Mouse (Mus musculus): ENCODE measurements around the gene Vsig10. TPM values are rescaled to one million over a fixed set of nuclear protein-coding genes. Genes with fewer than 3 reads are reported as not detected.
A peak's percentile ranks its signal among the peaks of the same experiment; 100 is the strongest.

Vsig10 gene
- polyA plus RNA-seq, 1 experiment from 2014 or later: 4.7 TPM

GRCm38 (mm10) chr5:117305754-117306153, 13.1 kb upstream of the Vsig10 start:
- Histone ChIP-seq H3K27ac (replicated peaks) (no peak overlapping the region), H3K27me3 (no peaks in the 10 kb centered on the region), H3K36me3 (no peaks in the 10 kb centered on the region), H3K4me3 (no peak overlapping the region), H3K4me1 (peaks cover 3% of the 10 kb centered on the region; the same call in 1 of the 2 replicates), H3K9me3 (no peaks in the 10 kb centered on the region), H3K4me2 (replicated peaks) (no peak overlapping the region), H3K9ac (replicated peaks) (no peak overlapping the region)
- ATAC-seq (ENCODE audit: low FRiP score, low read depth): no peak
- 95% methylated on average over 5 of the region's 5 CpGs for WGBS

GRCm38 (mm10) chr5:117306826-117307225, 12.1 kb upstream of the Vsig10 start:
- H3K36me3 ChIP-seq: no peaks in the 10 kb centered on the region
- no peak overlapping the region for H3K27ac ChIP-seq (replicated peaks)
- peaks cover 3% of the 10 kb centered on the region; the same call in 1 of the 2 replicates for H3K4me1 ChIP-seq
- H3K9ac ChIP-seq (replicated peaks): no peak overlapping the region
- no peaks in the 10 kb centered on the region for H3K9me3 ChIP-seq
- no peaks in the 10 kb centered on the region for H3K27me3 ChIP-seq
- ATAC-seq (ENCODE audit: low FRiP score, low read depth): no peak
- no peak overlapping the region for H3K4me2 ChIP-seq (replicated peaks)
- no peak overlapping the region for H3K4me3 ChIP-seq
- 95% methylated on average over 2 of the region's 2 CpGs for WGBS

- ATAC-seq (ENCODE audit: low FRiP score, low read depth): no peak
- Histone ChIP-seq H3K27ac (replicated peaks) (no peak overlapping the region), H3K9ac (replicated peaks) (no peak overlapping the region), H3K4me1 (peaks cover 3% of the 10 kb centered on the region; the same call in 1 of the 2 replicates), H3K4me3 (no peak overlapping the region), H3K36me3 (no peaks in the 10 kb centered on the region), H3K4me2 (replicated peaks) (no peak overlapping the region), H3K9me3 (no peaks in the 10 kb centered on the region), H3K27me3 (no peaks in the 10 kb centered on the region)
- WGBS: 43% methylated on average over 11 of the region's 11 CpGs
Observed at GRCm38 (mm10) chr5:117307699-117308098, 11.2 kb upstream of the Vsig10 start.

- Histone ChIP-seq H3K27ac (replicated peaks) (no peak overlapping the region), H3K4me2 (replicated peaks) (peak overlapping the region; percentile 31), H3K4me1 (peaks cover 14% of the 10 kb centered on the region), H3K36me3 (no peaks in the 10 kb centered on the region), H3K9ac (replicated peaks) (no peak overlapping the region), H3K27me3 (peaks cover 38% of the 10 kb centered on the region), H3K9me3 (no peaks in the 10 kb centered on the region), H3K4me3 (no peak overlapping the region; the same call in 1 of the 2 replicates)
- 24% methylated on average over 13 of the region's 14 CpGs for WGBS
- ATAC-seq (ENCODE audit: low FRiP score, low read depth): no peak
Observed at GRCm38 (mm10) chr5:117313420-117313819, 5.5 kb upstream of the Vsig10 start.

- no peak for ATAC-seq (ENCODE audit: low FRiP score, low read depth)
- Histone ChIP-seq H3K9ac (replicated peaks) (no peak overlapping the region), H3K36me3 (no peaks in the 10 kb centered on the region), H3K9me3 (no peaks in the 10 kb centered on the region), H3K27ac (replicated peaks) (no peak overlapping the region), H3K4me1 (peaks cover 16% of the 10 kb centered on the region), H3K27me3 (peaks cover 39% of the 10 kb centered on the region), H3K4me2 (replicated peaks) (peak overlapping the region; percentile 31), H3K4me3 (no peak overlapping the region)
- WGBS: 49% methylated on average over 10 of the region's 10 CpGs
Observed at GRCm38 (mm10) chr5:117313909-117314308, 5.0 kb upstream of the Vsig10 start.

- H3K27me3 ChIP-seq: peaks cover 48% of the 10 kb centered on the region
- H3K36me3 ChIP-seq: no peaks in the 10 kb centered on the region
- 13% methylated on average over 9 of the region's 9 CpGs for WGBS
- H3K4me1 ChIP-seq: peaks cover 21% of the 10 kb centered on the region
- no peaks in the 10 kb centered on the region for H3K9me3 ChIP-seq
- peak overlapping the region; percentile 24; the same call in 1 of the 2 replicates for H3K9ac ChIP-seq (replicated peaks)
- H3K27ac ChIP-seq (replicated peaks): no peak overlapping the region
- no peak overlapping the region for H3K4me2 ChIP-seq (replicated peaks)
- H3K4me3 ChIP-seq: no peak overlapping the region
- ATAC-seq (ENCODE audit: low FRiP score, low read depth): no peak
Observed at GRCm38 (mm10) chr5:117314587-117315428, 4.1 kb upstream of the Vsig10 start.

GRCm38 (mm10) chr5:117323751-117324150, 4.9 kb downstream of the Vsig10 start:
- 81% methylated on average over 9 of the region's 9 CpGs for WGBS
- ATAC-seq (ENCODE audit: low FRiP score, low read depth): no peak
- peaks cover 7% of the 10 kb centered on the region; the same call in 1 of the 2 replicates for H3K4me1 ChIP-seq
- no peaks in the 10 kb centered on the region for H3K36me3 ChIP-seq
- H3K27me3 ChIP-seq: peaks cover 31% of the 10 kb centered on the region
- H3K4me3 ChIP-seq: no peak overlapping the region
- no peak overlapping the region for H3K27ac ChIP-seq (replicated peaks)
- no peak overlapping the region for H3K4me2 ChIP-seq (replicated peaks)
- H3K9me3 ChIP-seq: no peaks in the 10 kb centered on the region
- no peak overlapping the region for H3K9ac ChIP-seq (replicated peaks)

GRCm38 (mm10) chr5:117326408-117326807, 7.5 kb downstream of the Vsig10 start:
- no peak overlapping the region for H3K4me2 ChIP-seq (replicated peaks)
- no peak for ATAC-seq (ENCODE audit: low FRiP score, low read depth)
- H3K4me1 ChIP-seq: no peaks in the 10 kb centered on the region
- H3K27ac ChIP-seq (replicated peaks): no peak overlapping the region
- H3K36me3 ChIP-seq: no peaks in the 10 kb centered on the region
- no peaks in the 10 kb centered on the region for H3K9me3 ChIP-seq
- 86% methylated on average over 6 of the region's 6 CpGs for WGBS
- peaks cover 5% of the 10 kb centered on the region for H3K27me3 ChIP-seq
- H3K4me3 ChIP-seq: no peak overlapping the region
- no peak overlapping the region for H3K9ac ChIP-seq (replicated peaks)

GRCm38 (mm10) chr5:117330457-117330856, 11.6 kb downstream of the Vsig10 start:
- no peak overlapping the region for H3K4me2 ChIP-seq (replicated peaks)
- H3K4me3 ChIP-seq: no peak overlapping the region
- WGBS: 92% methylated on average over 7 of the region's 7 CpGs
- no peak overlapping the region for H3K27ac ChIP-seq (replicated peaks)
- no peaks in the 10 kb centered on the region for H3K36me3 ChIP-seq
- H3K4me1 ChIP-seq: no peaks in the 10 kb centered on the region
- no peaks in the 10 kb centered on the region for H3K27me3 ChIP-seq
- no peaks in the 10 kb centered on the region for H3K9me3 ChIP-seq
- no peak for ATAC-seq (ENCODE audit: low FRiP score, low read depth)
- no peak overlapping the region for H3K9ac ChIP-seq (replicated peaks)

GRCm38 (mm10) chr5:117337999-117338398, 19.1 kb downstream of the Vsig10 start:
- Histone ChIP-seq H3K4me3 (no peak overlapping the region), H3K27ac (replicated peaks) (no peak overlapping the region), H3K36me3 (no peaks in the 10 kb centered on the region), H3K9ac (replicated peaks) (no peak overlapping the region), H3K9me3 (no peaks in the 10 kb centered on the region), H3K27me3 (no peaks in the 10 kb centered on the region), H3K4me2 (replicated peaks) (no peak overlapping the region), H3K4me1 (no peaks in the 10 kb centered on the region)
- 92% methylated on average over 10 of the region's 10 CpGs for WGBS
- no peak for ATAC-seq (ENCODE audit: low FRiP score, low read depth)

GRCm38 (mm10) chr5:117338503-117338902, 19.6 kb downstream of the Vsig10 start:
- 85% methylated on average over 8 of the region's 8 CpGs for WGBS
- Histone ChIP-seq H3K4me1 (no peaks in the 10 kb centered on the region), H3K4me3 (no peak overlapping the region), H3K9me3 (no peaks in the 10 kb centered on the region), H3K27ac (replicated peaks) (no peak overlapping the region), H3K4me2 (replicated peaks) (no peak overlapping the region), H3K36me3 (no peaks in the 10 kb centered on the region), H3K9ac (replicated peaks) (no peak overlapping the region), H3K27me3 (no peaks in the 10 kb centered on the region)
- no peak for ATAC-seq (ENCODE audit: low FRiP score, low read depth)

- no peaks in the 10 kb centered on the region for H3K4me1 ChIP-seq
- no peak for ATAC-seq (ENCODE audit: low FRiP score, low read depth)
- no peaks in the 10 kb centered on the region for H3K27me3 ChIP-seq
- no peak overlapping the region for H3K27ac ChIP-seq (replicated peaks)
- no peak overlapping the region for H3K4me2 ChIP-seq (replicated peaks)
- WGBS: 89% methylated on average over 6 of the region's 6 CpGs
- H3K4me3 ChIP-seq: no peak overlapping the region
- no peaks in the 10 kb centered on the region for H3K9me3 ChIP-seq
- H3K36me3 ChIP-seq: no peaks in the 10 kb centered on the region
- H3K9ac ChIP-seq (replicated peaks): no peak overlapping the region
Observed at GRCm38 (mm10) chr5:117340081-117340480, 21.2 kb downstream of the Vsig10 start.
